Mouse (Mus musculus) embryonic fibroblast, embryonic 13.5 days (primary cell): ENCODE data around the gene Dtnb.

Experiments used
- CTCF ChIP-seq: IDR thresholded peaks from 2 replicates; pipeline ENCODE4 v1.5.1; 2011; ENCODE audit warnings: mild to moderate bottlenecking, control low read depth, low read length, moderate library complexity, borderline replicate concordance; ENCODE audit not compliant: insufficient read depth
- POLR2A ChIP-seq: IDR thresholded peaks from 2 replicates; pipeline ENCODE4 v1.6.1; 2011; ENCODE audit warnings: low read depth, mild to moderate bottlenecking, control low read depth, low read length, moderate library complexity

DNA sequence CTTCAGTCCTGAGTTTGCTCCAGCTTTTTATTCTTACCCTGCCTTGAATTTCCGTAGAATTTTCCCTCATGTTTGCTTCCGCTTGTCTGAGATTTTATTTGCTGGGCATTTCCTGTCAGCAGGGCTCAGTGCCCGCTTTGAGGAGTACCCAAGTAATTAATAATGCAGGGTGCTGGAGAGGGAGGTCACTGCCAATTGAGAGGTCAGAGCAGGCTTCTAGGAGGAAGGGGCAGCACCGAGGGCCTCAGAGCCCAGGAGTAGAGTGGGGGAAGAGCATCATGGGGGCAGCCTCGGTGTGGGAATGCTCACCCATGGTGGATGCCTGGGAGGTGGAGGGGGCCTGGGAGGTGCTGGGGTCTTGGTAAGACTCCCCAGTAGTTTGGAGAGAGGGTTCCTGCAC is 239.4 kb downstream of the Dtnb start:
- TF ChIP-seq POLR2A (no peak), CTCF (no peak)
